Mouse (Mus musculus) E14TG2a.4 (cell line): Measurements from ENCODE around the gene Ext2.

Source experiments
- CTCF ChIP-seq: conservative IDR thresholded peaks from 2 replicates; pipeline ENCODE4 v1.5.1; 2014; ENCODE audit warnings: low read length
- NANOG ChIP-seq: IDR thresholded peaks from 2 replicates; pipeline ENCODE4 v1.6.1; 2014; ENCODE audit warnings: borderline replicate concordance, low read length, mixed read lengths

GRCm38 (mm10) chr2:93618447-93619199, 203.7 kb downstream of the Ext2 start:
- TF ChIP-seq CTCF, result 0 out of 2 replicates have a peak, but pooled peaks have one; percentile 1
- no peak for TF ChIP-seq NANOG
